Mouse (Mus musculus): ENCODE measurements at regions not wholly inside any gene's neighbourhood (a gene's known extent, or its start where the extent isn't known, plus 50 kb on each side); places are given as distances from the start of the nearest gene placed in this dataset.
A peak's percentile ranks its signal among the peaks of the same experiment; 100 is the strongest.

DNA sequence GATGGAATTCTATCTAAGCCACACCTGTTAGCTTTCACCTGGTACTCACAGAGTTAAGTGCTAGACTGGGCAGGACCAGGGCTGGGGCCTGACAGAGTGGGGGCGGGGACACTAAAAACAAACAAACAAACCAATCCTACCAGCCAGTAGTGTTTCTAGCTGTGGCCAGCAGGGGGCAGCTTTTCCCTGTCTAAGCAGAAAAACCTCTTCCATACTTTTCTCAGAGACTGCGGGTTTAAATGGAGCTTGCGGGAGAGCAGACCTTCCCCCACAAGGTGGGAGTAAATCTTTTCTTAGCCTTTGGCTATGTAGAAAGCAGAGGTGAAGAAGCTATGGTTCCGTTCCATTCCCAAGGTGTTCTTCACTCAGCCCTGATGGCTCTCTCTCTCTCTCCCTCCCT, 120.7 kb downstream of the Katnal1 start:
- TF ChIP-seq CTCF (IDR thresholded peaks at IDR 0.05; ENCODE audit: extremely low read depth, insufficient read depth, insufficient read length, insufficient replicate concordance) = peak; percentile 22; the same call in 1 of the 2 replicates
- no peak for TF ChIP-seq POLR2A (IDR thresholded peaks at IDR 0.05; ENCODE audit: low read depth, low read length)

All from spleen, adult 2 months (tissue).